23 mouse cellular contexts compared by ENCODE assay signal in genomic region chr16:19151110-19151509, GRCm38 (mm10).
DNase-seq lines count a peak whose midpoint lies in the region; ATAC-seq and TF ChIP-seq lines count a peak whose summit lies in the region.
"Had no signal": no experiment of that assay in that cellular context is flagged by ENCODE, and none has a peak within 500 bp of the region (broad histone marks: within the 10 kb centered on the region; RNA-seq: fewer than 3 reads in every experiment).

No protein-coding gene starts in this region.

- TF ChIP-seq POLR2A in spleen, adult 2 months (IDR thresholded peaks at IDR 0.05; ENCODE audit: low read depth, low read length): no peak
- no peak for TF ChIP-seq POLR2A in CH12.LX (IDR thresholded peaks at IDR 0.05; ENCODE audit: low read depth, low read length)

- no peak overlapping the region for H3K9ac ChIP-seq in lung, postnatal 0 days (replicated peaks; ENCODE audit: low read depth)
- peak overlapping the region; percentile 52 for H3K9ac ChIP-seq in CH12.LX (ENCODE audit: insufficient read depth, low read depth)

- DNase-seq in lung, postnatal 0 days (ENCODE audit: low spot score): peak; percentile 0
- no peak for DNase-seq in lung, postnatal 10 days
- DNase-seq in spleen, adult 2 months (ENCODE audit: low read depth in 1 of 2, low spot score in 2 of 2): no peak
- no peak for DNase-seq in spleen, postnatal 36 days (ENCODE audit: low spot score in 2 of 2)
- DNase-seq in A20 (ENCODE audit: low read depth, low spot score) (peak; percentile 50), CH12.LX (ENCODE audit: extremely low read depth) (no peak)
- DNase-seq in cerebellum, adult 9-10 months: no peak
- no peak for DNase-seq in layer of hippocampus, adult 2 months (ENCODE audit: low spot score in 2 of 2)
- DNase-seq: adrenal gland, adult 2 months; adrenal gland, adult 8-10 months; adrenal gland, postnatal 10 days; adrenal gland, postnatal 14 days; adrenal gland, postnatal 25 days; adrenal gland, postnatal 36 days; B cell, adult 2 months; cerebellum, adult 11 months; cerebellum, adult 11-12 months; cerebellum, adult 18-20 months; cerebellum, adult 2 months had no signal

- no peaks in the 10 kb centered on the region for H3K79me2 ChIP-seq in CH12.LX (replicated peaks; ENCODE audit: control insufficient read depth, extremely low read depth, insufficient read depth, poor library complexity, severe bottlenecking)

- dilution Hi-C loops in CH12.LX (cut with MboI; ENCODE audit: extremely low pct_ligation_motif_present, extremely low pct_unique_long_range_greater_than_20kb, low sequenced_read_pairs): no loop called here

- ATAC-seq in lung, postnatal 0 days: no peak
- ATAC-seq: activated CD4-positive, CD25-positive, alpha-beta regulatory T cell, adult 4 months; CD4-positive, CD25-positive, alpha-beta regulatory T cell, adult 4 months; Patski had no signal

- no peaks in the 10 kb centered on the region for H3K4me1 ChIP-seq in lung, postnatal 0 days (ENCODE audit: insufficient read depth, low read depth, low read length)
- peaks cover 9% of the 10 kb centered on the region for H3K4me1 ChIP-seq in spleen, adult 2 months (ENCODE audit: control insufficient read depth, insufficient read depth, insufficient read length)
- peaks cover 28 to 87% of the 10 kb centered on the region in 2 experiments for H3K4me1 ChIP-seq in CH12.LX (ENCODE audit: control insufficient read depth in 1 of 2, insufficient read depth in 2 of 2)

- WGBS in lung, postnatal 0 days: 58% methylated on average over 2 of the region's 2 CpGs
- 63% methylated on average over 2 of the region's 2 CpGs for whole genome bisulfite sequencing in spleen, adult 2 months

- no peaks in the 10 kb centered on the region for H3K36me3 ChIP-seq in lung, postnatal 0 days (ENCODE audit: insufficient read depth, low read length)
- no peaks in the 10 kb centered on the region for H3K36me3 ChIP-seq in spleen, adult 2 months (ENCODE audit: control insufficient read depth, insufficient read depth, low read length)
- no peaks in the 10 kb centered on the region for H3K36me3 ChIP-seq in CH12.LX (replicated peaks in 1 of 2; ENCODE audit: control insufficient read depth in 1 of 2, insufficient read depth in 1 of 2, low read length in 1 of 2)
- H3K36me3 ChIP-seq: G1E had no signal

- H3K9me3 ChIP-seq in lung, postnatal 0 days (ENCODE audit: low read length): no peaks in the 10 kb centered on the region
- H3K9me3 ChIP-seq in CH12.LX (replicated peaks; ENCODE audit: low read length): no peaks in the 10 kb centered on the region
- H3K9me3 ChIP-seq: G1E had no signal

- H3K4me2 ChIP-seq in lung, postnatal 0 days (replicated peaks; ENCODE audit: low read depth, low read length): no peak overlapping the region
- no peak overlapping the region for H3K4me2 ChIP-seq in CH12.LX (ENCODE audit: insufficient read depth, low read depth, poor library complexity, severe bottlenecking)

- H3K4me3 ChIP-seq in lung, postnatal 0 days (ENCODE audit: low read depth, low read length): no peak overlapping the region
- H3K4me3 ChIP-seq in spleen, adult 2 months (ENCODE audit: extremely low read depth, insufficient read depth, insufficient read length): no peak overlapping the region
- H3K4me3 ChIP-seq in CH12.LX (replicated peaks in 1 of 3; ENCODE audit: low read depth in 2 of 3, low read length in 2 of 3, poor library complexity in 1 of 3): no peak overlapping the region
- H3K4me3 ChIP-seq in layer of hippocampus, adult 2 months: no peak overlapping the region

- TF ChIP-seq EP300 in lung, postnatal 0 days (IDR thresholded peaks at IDR 0.05): no peak
- TF ChIP-seq EP300 in CH12.LX (IDR thresholded peaks at IDR 0.05; ENCODE audit: low read length): no peak

- H3K27me3 ChIP-seq in lung, postnatal 0 days (replicated peaks; ENCODE audit: insufficient read depth, low read length): no peaks in the 10 kb centered on the region
- H3K27me3 ChIP-seq in spleen, adult 2 months (ENCODE audit: control insufficient read depth, insufficient read depth, low read length): no peaks in the 10 kb centered on the region
- H3K27me3 ChIP-seq in CH12.LX (replicated peaks): no peaks in the 10 kb centered on the region
- H3K27me3 ChIP-seq: Patski had no signal

- TF ChIP-seq CTCF in lung, postnatal 0 days (IDR thresholded peaks at IDR 0.05): no peak
- no peak for TF ChIP-seq CTCF in spleen, adult 2 months (IDR thresholded peaks at IDR 0.05; ENCODE audit: extremely low read depth, insufficient read depth, insufficient read length, insufficient replicate concordance)
- TF ChIP-seq CTCF in CH12.LX (conservative IDR thresholded peaks at IDR 0.05 in 1 of 2, IDR thresholded peaks at IDR 0.05 in 1 of 2; ENCODE audit: low read depth in 2 of 2, low read length in 2 of 2): no peak
- no peak for TF ChIP-seq CTCF in layer of hippocampus, adult 2 months (conservative IDR thresholded peaks at IDR 0.05)

- H3K27ac ChIP-seq in lung, postnatal 0 days (ENCODE audit: low read length): no peak overlapping the region
- H3K27ac ChIP-seq in spleen, adult 2 months (ENCODE audit: insufficient read depth, low read length): peak overlapping the region; percentile 80
- H3K27ac ChIP-seq in CH12.LX (ENCODE audit: insufficient read depth, low read depth): peak overlapping the region; percentile 96
- no peak overlapping the region for H3K27ac ChIP-seq in layer of hippocampus, adult 2 months

- TF ChIP-seq RAD21 in CH12.LX (IDR thresholded peaks at IDR 0.05; ENCODE audit: low read depth, low read length): no peak

- in situ Hi-C loops in CH12.LX (cut with MboI; ENCODE audit: low pct_ligation_motif_present, low pct_unique_long_range_greater_than_20kb, low sequenced_read_pairs): loop anchor here (5.0 kb wide), 2 partner anchors 46 to 144 kb away; no protein-coding TSS in a partner anchor

TF ChIP-seq in CH12.LX, 34 proteins besides CTCF, POLR2A, EP300 and RAD21:
- no peak for TF ChIP-seq CHD2 (IDR thresholded peaks at IDR 0.05; ENCODE audit: low read length)
- no peak for TF ChIP-seq MXI1 (IDR thresholded peaks at IDR 0.05; ENCODE audit: low read depth, low read length)
- TF ChIP-seq NRF1 (IDR thresholded peaks at IDR 0.05; ENCODE audit: low read depth, low read length): no peak
- peak; percentile 71; the same call in 1 of the 2 replicates for TF ChIP-seq POLR2AphosphoS2 (IDR thresholded peaks at IDR 0.05; ENCODE audit: low read depth, low read length)
- no peak; the same call in 1 of the 2 replicates for TF ChIP-seq ZMIZ1 (IDR thresholded peaks at IDR 0.05; ENCODE audit: low read depth, low read length)
- no peak for TF ChIP-seq ZNF384 (IDR thresholded peaks at IDR 0.05; ENCODE audit: low read depth, low read length)
- TF ChIP-seq KAT2A (IDR thresholded peaks at IDR 0.05; ENCODE audit: insufficient replicate concordance, low read length): no peak
- no peak for TF ChIP-seq MAFK (IDR thresholded peaks at IDR 0.05; ENCODE audit: insufficient replicate concordance, low read length)
- no peak for TF ChIP-seq HCFC1 (IDR thresholded peaks at IDR 0.05; ENCODE audit: low read depth, low read length)
- TF ChIP-seq CHD1 (IDR thresholded peaks at IDR 0.05; ENCODE audit: low read depth, low read length): 0 out of 2 replicates have a peak, but pooled peaks have one; percentile 1

Comparison
In these comparisons a context has a peak if more than half of its experiments do, and no peak if none do; other contexts are left out.
1. DNase-seq: peak in lung, postnatal 0 days (single experiment) and A20 (single experiment); none in lung, postnatal 10 days (single experiment), spleen, adult 2 months (0 of 2), spleen, postnatal 36 days (0 of 2), CH12.LX (single experiment), cerebellum, adult 9-10 months (single experiment) and layer of hippocampus, adult 2 months (0 of 2).
2. H3K27ac ChIP-seq: peak in spleen, adult 2 months (single experiment) and CH12.LX (single experiment); none in lung, postnatal 0 days (single experiment) and layer of hippocampus, adult 2 months (single experiment).